Mouse (Mus musculus): ENCODE results near the gene Zcchc10.
"Not testable (repeated sequence)": the region's sequence is repeated elsewhere in the genome, so short reads cannot be mapped to it uniquely, and the experiment has no call there.

Gene Zcchc10

GRCm38 (mm10) chr11:53316996-53317395, 7.5 kb upstream of the Zcchc10 start:
- no peak for DNase-seq (ENCODE audit: low spot score in 2 of 2)

DNA sequence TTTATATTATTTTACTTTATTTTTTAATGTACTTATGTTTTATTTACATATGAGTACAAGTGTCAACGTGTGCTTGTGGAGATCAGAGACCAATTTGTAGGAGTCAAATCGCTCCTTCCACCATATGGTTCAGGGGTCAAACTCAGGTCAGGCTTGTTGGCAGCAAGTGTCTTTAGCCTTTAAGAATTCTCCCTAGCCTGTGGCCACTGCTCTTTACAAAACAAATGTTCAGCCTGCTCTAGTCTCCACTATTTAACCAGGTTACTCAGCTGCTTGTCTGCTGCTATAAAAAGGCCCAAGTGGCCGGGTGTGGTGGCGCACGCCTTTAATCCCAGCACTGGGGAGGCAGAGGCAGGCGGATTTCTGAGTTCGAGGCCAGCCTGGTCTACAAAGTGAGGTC, 6.4 kb upstream of the Zcchc10 start:
- DNase-seq (ENCODE audit: low spot score in 2 of 2) = no peak

DNA sequence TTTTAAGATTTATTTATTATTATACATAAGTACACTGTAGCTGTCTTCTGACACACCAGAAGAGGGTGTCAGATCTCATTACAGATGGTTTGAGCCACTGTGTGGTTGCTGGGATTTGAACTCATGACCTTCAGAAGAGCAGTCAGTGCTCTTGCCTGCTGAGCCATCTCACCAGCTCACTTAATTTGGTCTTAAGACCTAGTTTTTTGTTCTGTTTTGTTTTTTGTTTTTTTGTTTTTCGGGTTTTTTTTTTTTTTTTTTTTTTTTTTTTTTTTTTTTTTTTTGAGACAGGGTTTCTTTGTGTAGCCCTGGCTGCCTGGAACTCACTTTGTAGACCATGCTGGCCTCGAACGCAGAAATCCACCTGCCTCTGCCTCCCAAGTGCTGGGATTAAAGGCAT, 5.9 kb upstream of the Zcchc10 start:
- DNase-seq (ENCODE audit: low spot score in 2 of 2) = not testable (repeated sequence)

- not testable (repeated sequence) for DNase-seq (ENCODE audit: low spot score in 2 of 2)
Observed at GRCm38 (mm10) chr11:53319867-53320266, 4.6 kb upstream of the Zcchc10 start.

GRCm38 (mm10) chr11:53330325-53330724, 5.8 kb downstream of the Zcchc10 start:
- DNase-seq (ENCODE audit: low spot score in 2 of 2) = no peak

GRCm38 (mm10) chr11:53331121-53331520, 6.6 kb downstream of the Zcchc10 start:
- no peak for DNase-seq (ENCODE audit: low spot score in 2 of 2)

GRCm38 (mm10) chr11:53332076-53332680, 7.7 kb downstream of the Zcchc10 start:
- DNase-seq (ENCODE audit: low spot score in 2 of 2) = no peak

GRCm38 (mm10) chr11:53335505-53336181, 11.2 kb downstream of the Zcchc10 start:
- no peak for DNase-seq (ENCODE audit: low spot score in 2 of 2)

- no peak for DNase-seq (ENCODE audit: low spot score in 2 of 2)
Observed at GRCm38 (mm10) chr11:53336182-53336571, 11.7 kb downstream of the Zcchc10 start.

DNA sequence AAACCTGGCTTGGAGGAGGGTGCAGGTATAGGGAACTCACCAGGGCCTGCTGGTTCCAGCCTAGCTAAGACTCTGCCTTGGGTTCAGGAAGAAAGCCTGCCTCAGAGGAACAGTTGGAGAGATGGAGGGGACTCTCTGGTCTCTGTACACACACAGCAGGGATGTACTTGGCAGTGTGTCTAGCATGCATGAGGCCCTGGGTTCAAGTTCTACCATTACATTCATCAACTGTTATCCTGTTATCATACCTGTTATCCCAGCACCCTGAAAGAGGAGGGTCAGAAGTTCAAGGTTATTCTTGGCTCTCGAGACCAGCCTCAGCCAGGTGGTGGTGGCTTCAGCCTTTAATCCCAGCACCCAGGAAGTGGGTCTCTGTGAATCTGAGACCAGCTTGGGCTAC, 12.4 kb downstream of the Zcchc10 start:
- DNase-seq (ENCODE audit: low spot score in 2 of 2) = no peak

- no peak for DNase-seq (ENCODE audit: low spot score in 2 of 2)
Observed at GRCm38 (mm10) chr11:53337684-53338083, 13.2 kb downstream of the Zcchc10 start.

DNA sequence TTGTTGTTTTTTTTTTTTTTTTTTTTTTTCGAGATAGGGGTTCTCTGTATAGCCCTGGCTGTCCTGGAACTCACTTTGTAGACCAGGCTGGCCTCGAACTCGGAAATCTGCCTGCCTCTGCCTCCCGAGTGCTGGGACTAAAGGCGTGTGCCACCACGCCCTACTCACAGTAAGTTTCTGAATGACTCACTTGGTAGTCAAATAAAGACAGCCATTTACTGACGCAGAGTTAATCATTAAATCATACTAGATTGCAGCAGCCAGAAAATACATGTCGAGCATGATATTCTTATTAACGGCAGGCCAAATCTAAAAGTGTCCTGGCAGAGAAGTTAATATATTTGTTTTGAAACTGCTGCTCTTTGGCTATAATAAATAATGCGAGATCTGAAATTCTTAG, 16.5 kb downstream of the Zcchc10 start:
- not testable (repeated sequence) for DNase-seq (ENCODE audit: low spot score in 2 of 2)

DNA sequence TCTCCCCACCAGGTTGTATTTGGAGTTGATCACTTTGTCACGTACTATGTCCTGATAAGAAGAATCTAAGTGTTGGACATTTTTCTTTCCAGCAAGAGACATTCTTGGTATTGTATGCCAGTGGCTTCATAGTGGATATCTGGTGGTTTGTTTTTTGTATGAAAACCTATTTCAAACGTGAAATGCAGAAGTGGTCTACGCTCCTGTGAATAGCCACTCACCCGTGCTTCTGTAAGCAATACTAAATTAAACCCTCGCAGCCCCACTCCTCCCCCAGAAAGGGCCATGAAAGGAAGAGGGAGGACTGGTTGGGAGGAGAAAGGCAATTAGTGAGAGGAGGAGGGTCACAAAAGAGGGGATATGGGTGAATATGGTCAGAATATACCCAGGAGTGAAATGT, 18.2 kb downstream of the Zcchc10 start:
- DNase-seq (ENCODE audit: low spot score in 2 of 2) = no peak

DNA sequence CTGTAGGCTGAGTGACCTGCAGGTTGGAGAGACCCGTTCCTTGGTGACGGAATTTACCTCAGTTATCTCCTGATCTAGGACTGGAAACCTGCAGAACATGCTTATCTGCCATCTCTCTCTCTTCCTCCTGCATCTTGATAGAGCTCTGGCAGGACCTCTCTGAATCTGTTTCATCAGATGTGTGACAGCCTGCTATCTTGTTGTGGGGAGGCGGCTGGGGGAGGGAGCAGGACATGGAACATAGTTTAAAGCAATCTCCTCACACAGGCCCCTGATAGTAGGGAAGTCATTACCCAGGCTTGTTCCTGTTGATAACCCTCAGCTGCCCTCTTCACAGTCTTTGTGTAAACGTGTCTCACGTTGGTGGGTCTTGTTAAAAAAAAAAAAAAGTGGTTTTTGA, 20.8 kb downstream of the Zcchc10 start:
- no peak for DNase-seq (ENCODE audit: low spot score in 2 of 2)

DNA sequence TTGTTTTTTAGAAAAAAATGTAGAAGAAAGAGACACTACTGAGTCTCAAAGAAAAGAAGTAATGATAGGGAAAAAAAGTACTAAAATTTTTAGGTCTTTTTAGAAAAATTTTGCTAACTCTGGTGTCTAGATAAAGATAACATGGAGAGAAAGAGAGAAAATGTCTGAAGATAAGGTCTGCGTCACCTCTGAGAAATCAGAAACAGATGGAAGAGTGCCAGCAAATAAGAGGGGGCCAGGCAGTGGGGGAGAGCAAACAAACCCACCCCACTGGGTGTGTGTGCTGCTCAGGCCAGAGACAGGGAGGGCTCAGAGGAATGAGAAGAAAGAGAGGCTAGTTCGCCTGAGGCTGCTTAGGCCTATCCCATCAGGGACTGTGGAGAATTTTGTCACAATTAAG, 21.3 kb downstream of the Zcchc10 start:
- no peak for DNase-seq (ENCODE audit: low spot score in 2 of 2)

- peak; percentile 90 to 93 for DNase-seq (ENCODE audit: low spot score in 2 of 2)
Observed at GRCm38 (mm10) chr11:53350291-53351223, 26.1 kb downstream of the Zcchc10 start, which contains the start of gene Aff4. Gene Aff4, plus strand, starts transcription at chr11:53350833.

GRCm38 (mm10) chr11:53351224-53351942, 26.9 kb downstream of the Zcchc10 start:
- DNase-seq (ENCODE audit: low spot score in 2 of 2) = peak; percentile 51 to 58

DNA sequence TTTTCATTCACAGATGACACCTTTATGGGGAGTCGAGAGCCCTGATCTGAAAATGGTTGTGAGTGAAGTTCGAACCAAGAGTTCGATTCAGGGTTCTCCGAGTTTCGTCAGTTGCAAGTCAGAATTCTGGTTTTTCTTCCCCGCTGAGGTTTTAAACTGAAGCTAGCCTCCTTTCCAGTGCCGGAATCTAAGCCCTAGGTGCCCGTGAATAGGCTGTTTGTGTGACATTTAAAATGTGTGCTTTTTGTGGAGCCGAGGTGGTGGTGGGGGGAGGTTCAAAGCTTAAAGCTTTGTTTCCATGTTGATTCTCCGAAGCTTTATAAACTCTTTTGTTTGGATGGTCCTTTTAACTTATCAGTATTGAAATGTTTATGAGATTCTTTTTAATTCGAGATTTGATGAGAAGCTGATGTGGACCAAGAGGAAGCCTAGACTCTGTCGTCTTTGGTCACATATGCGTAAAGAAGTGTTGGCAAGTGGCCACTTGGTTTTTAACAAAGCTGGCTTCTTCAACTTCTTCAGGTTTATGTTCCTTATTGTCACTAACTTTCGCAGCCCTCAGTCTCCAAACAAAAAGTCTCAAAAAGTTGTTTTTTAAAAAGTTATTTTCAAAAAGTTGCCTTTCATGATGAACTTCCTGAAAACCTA, 27.6 kb downstream of the Zcchc10 start:
- DNase-seq (ENCODE audit: low spot score in 2 of 2) = no peak

DNA sequence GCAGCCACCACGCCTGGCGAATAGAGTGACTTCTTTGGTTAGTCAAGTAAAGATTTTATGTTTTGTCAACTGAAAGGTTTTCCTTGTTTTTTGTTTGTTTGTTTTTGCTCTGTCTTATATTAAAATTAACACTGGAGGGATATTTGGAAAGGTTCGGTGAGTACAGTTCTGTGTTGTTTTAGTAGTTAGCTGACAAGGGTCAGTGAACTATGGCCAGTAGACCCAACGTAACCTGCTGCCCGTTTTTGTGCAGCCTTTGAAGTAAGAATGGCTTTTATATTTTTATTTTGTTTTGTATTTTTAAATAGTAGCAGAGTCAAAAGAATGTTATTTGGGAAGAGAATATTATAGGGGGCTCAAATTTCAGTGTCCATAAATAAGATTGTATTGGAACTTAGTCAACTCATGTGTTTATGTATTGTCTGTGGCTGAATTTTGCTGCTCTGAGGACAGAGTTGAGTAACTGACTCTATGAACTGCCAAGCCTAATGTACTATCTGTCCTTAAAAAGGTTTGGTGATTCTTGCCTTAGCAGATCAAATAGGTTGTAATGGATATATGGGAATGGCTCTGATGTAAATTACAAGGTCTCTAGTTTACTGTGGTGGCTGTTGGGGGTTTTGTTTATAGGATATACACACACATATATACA, 34.2 kb downstream of the Zcchc10 start:
- no peak for DNase-seq (ENCODE audit: low spot score in 2 of 2)

GRCm38 (mm10) chr11:53367032-53367431, 42.6 kb downstream of the Zcchc10 start:
- DNase-seq (ENCODE audit: low spot score in 2 of 2) = no peak

DNA sequence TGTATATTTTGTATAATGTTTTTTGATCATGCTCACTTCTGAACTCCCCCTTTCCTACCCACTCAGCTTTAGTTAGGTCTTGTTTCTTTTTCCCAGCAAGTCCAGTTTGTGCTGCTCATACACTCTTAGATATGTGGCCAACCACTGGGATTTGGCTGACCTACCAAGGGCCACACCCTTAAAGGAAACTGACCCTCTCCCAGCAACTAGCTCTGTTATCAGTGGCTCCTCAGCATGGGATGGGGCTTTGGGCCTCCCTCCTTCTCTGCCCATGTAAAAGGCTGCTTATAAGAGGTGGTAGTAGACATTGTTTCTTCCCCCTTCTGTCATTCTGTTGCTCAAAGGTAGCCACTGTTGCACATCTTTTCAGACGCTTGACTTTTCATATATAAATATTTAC, 54.4 kb downstream of the Zcchc10 start:
- DNase-seq (ENCODE audit: low spot score in 2 of 2) = peak in 1 of 2 experiments; percentile 10

Measured in heart, adult 9 months (tissue).